Mouse (Mus musculus) large intestine, adult 2 months (tissue): ENCODE results near the gene Lysmd2. TPM values are rescaled to one million over a fixed set of nuclear protein-coding genes. Genes with fewer than 3 reads are reported as not detected.
"Not testable (repeated sequence)": the region's sequence is repeated elsewhere in the genome, so short reads cannot be mapped to it uniquely, and the experiment has no call there.

Source experiments
- DNase-seq: peaks from one replicate; pipeline ENCODE4 v3.0.0-alpha.2; 2012; ENCODE audit warnings: low read depth, low spot score
- WGBS: fragments of 180-500 bp; shearing (Covaris S2); methylation state at CpG from one replicate; pipeline ENCODE4 v1.1.7; 2018; 5-methylcytosine and 5-hydroxymethylcytosine counted together
- polyA plus RNA-seq: library from polyadenylated mRNA; depleted of rRNA; stranded (reverse); fragments of >200 nt; gene quantifications from 2 replicates; pipeline ENCODE4 v1.2.3, GENCODE M21; 2012

Lysmd2 gene
- polyA plus RNA-seq, 1 experiment, result 10.3 TPM

- DNase-seq, result no peak
- WGBS, result 61% methylated on average over 3 of the region's 3 CpGs
These were observed 4.1 kb upstream of the Lysmd2 start for GRCm38 (mm10) chr9:75621428-75621827.

DNA sequence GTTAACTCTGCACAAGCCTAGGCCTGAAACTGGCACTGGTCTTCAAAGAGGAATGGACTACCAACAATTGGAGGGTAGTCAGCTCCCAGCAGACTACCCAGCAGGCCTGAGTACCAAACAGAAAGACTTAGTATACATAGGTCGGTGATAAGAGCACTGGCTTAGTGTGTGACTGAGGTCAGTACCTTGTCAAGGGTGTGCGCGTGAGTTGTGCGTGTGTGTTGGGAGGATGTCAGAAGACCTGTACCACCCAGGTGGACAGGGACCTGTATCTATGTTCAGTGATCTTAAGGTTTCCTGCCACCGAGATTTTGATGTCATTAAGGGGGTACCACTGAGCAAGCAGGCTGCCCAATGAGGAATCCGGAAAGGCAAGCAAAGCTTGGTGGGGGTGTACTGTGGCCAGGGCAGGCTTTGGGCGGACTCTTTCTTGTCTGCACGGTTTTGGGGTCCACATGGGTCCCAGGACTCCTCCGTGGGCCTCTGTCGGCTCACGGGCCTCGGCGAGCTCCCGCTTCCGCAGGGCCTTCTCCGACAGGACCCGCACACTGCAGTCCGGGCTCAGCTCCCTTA, 472 bp upstream of the Lysmd2 start:
- 23% methylated on average over 18 of the region's 18 CpGs for WGBS
- DNase-seq, result no peak

- DNase-seq, result no peak
- WGBS, result under 1% methylated on average over 14 of the region's 14 CpGs
These were observed 715 bp downstream of the Lysmd2 start for GRCm38 (mm10) chr9:75626308-75626604.

DNA sequence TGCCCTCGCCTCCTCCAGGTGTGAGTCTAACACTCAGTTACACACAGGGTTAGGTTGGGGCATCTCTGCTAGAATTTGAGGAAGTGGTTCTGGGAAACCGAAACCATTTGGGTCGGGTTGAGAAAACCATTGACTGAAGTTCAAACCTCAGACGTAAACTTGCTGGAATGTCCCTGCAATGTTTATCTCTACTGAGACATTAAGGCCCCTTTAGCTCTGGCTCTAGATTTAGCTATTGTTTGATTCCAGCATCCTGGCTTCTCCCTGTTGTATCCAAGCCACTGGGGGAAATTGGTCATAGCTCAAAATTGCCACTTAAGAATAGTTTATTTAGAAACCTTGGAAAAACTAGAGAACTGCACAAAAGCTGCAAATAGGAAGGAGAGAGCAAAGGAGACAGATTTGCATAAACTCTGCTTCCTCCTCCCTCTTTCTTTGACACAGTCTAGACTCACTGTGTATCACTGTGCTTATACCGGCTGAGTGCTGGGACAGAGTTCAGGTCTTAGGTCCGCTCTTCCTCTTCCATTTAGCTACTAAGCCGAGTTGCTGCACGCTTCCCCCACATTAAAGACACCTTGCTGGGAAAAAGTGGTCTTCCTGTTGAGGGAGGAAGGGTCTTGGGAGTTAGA, 5.4 kb downstream of the Lysmd2 start:
- 61% methylated on average over 8 of the region's 8 CpGs for WGBS
- DNase-seq, result no peak

- 73% methylated on average over 10 of the region's 10 CpGs for WGBS
- no peak for DNase-seq
These were observed 6.6 kb downstream of the Lysmd2 start for GRCm38 (mm10) chr9:75632111-75632510.

GRCm38 (mm10) chr9:75632902-75633301, 7.4 kb downstream of the Lysmd2 start:
- WGBS, result 73% methylated on average over 1 of the region's 1 CpGs
- no peak for DNase-seq

DNA sequence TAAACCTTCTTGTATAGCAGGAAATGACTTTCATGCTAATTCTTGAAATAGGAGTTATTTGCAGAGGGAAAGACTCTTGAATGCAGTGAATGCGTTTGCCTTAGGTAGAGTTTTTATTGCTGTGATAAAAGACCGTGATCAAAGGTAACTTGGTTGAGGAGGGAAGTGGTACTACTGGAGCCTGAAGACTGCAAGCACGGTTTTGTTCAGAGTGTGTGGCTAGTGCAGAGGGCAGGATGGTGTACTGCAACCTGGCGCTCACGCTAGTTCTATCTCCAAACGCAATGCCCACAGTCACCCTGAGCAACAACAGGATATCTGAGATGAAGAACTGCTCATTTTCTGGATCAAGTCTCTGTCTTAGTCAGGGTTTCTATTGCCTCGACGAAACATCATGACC, 8.1 kb downstream of the Lysmd2 start:
- 40% methylated on average over 8 of the region's 8 CpGs for WGBS

GRCm38 (mm10) chr9:75634226-75634625, 8.7 kb downstream of the Lysmd2 start:
- 84% methylated on average over 4 of the region's 4 CpGs for WGBS
- DNase-seq, result no peak

More for the DNA sequence above, 8.1 kb downstream of the Lysmd2 start:
- no peak for DNase-seq

- DNase-seq, result no peak
- 21% methylated on average over 3 of the region's 3 CpGs for whole genome bisulfite sequencing
These were observed 19.9 kb downstream of the Lysmd2 start for GRCm38 (mm10) chr9:75645405-75645804.

DNA sequence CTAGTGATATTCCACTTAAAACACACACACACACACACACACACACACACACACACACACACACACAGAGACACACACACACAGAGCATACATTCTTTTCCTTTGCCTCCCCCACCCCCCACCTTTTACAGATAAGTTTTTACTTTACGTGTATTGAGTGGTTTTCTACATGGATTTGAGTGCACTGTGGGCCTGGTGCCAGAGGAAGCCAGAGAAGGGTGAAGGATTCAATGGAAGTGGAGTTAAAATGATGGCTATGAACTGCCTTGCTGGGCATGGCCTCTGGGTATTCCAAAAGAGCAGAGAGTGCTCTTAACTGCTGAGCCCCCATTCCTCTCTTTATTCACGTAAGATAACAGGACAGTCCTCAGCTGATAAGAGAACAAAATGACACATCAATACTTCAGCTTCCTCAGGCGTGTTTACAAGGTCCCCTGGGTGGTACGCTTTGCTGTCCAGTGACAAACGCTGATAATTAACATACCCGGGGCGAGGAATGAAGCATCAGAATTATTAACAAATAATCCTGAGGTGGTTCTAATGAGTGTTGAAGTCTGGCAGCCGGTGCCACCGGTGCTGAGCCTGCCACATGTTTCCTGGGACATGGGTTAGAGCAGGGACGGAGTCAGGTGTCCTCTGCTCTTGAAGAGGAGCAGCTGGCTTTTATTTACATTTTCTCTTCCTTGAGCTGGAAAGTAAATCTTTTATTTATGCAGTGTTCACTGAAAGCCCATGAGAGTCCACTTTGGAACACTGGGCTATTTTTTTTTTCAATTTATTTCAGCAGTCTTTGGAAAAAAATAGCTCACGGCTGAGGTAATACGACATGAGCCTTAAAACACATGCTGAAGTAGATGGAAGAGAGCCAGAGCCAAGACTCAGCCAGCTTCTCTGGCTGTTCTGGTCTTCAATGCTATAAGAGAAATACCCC, 28.7 kb downstream of the Lysmd2 start:
- DNase-seq, result no peak
- 41% methylated on average over 12 of the region's 12 CpGs for WGBS

DNA sequence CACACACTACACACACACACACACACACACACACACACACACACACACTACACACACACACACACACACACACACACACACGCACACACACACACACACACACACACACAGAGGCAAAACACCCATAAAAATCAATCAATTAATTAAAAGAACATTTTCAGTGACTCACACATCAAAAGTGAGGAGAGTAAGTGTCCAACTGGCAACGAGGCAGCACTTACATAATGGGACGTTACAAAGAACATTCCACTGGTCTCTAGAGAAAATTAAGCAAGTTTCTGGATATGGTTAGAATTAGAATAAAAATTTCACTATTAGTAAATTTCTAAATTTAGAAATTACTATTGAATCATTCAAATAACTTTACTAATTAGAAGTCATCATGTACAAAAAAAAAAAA, 30.9 kb downstream of the Lysmd2 start:
- DNase-seq, result not testable (repeated sequence)
- 77% methylated on average over 3 of the region's 3 CpGs for WGBS

DNA sequence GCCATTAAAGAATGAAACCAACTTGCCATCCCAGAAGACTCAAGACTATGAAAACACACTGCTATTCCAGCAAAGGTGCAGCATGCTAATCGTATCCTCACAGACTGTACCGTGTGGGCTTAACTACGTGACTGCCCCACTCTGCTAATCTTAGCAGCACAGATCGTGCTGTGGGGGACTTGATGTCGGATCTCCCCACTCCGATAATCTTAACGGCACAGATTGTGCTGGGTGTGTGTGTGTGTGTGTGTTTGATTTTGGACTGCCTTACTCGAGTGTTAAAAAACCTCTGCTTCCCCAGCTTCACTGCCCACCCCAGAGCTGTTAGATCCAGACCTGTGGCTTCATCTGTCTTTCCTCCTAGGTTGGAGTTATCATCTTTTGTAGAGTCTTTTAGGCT, 35.4 kb downstream of the Lysmd2 start:
- no peak for DNase-seq
- 84% methylated on average over 8 of the region's 8 CpGs for WGBS

- no peak for DNase-seq
- WGBS, result 67% methylated on average over 6 of the region's 6 CpGs
These were observed 39.8 kb downstream of the Lysmd2 start for GRCm38 (mm10) chr9:75665364-75665763.

DNA sequence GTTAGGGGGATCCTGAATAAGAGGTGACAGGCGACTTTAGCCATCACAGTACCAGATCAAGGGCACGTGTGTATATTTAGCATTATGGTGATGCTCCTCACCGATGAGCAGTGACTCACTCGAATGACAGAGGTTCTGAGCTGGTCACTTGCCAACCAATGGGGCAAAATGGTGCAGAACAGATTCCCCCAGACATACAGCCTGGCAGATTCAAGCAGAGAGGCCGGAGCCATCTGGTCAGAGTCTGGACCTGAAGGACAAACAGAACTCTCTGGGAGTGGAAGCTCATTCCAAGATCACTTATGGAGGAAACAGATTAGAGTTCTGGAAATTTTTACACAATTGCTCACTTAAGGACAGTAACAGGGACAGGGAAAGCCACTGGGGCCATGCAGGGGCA, 41.1 kb downstream of the Lysmd2 start:
- no peak for DNase-seq

DNA sequence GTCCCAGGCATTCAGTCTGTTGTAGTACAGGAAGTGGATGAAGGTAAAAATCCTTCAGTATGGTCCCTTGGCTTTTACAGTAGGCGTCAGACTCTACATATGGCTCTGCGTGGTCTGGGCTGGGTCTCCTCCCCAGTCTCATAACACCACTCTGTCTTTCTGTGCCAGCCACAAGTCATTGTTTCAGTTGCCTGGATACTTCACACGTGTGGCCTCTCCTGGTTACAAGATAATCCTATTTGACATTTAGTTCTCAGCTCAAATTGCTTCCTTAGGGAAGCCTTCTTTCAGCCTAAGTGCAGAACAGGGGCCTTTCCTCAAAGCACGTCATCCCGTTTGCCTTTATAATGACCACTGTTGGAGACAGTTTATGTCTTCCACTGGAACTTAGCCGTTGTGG, 47.2 kb downstream of the Lysmd2 start:
- 76% methylated on average over 6 of the region's 6 CpGs for WGBS
- no peak for DNase-seq

More for the DNA sequence above, 41.1 kb downstream of the Lysmd2 start:
- WGBS, result 54% methylated on average over 5 of the region's 5 CpGs

DNA sequence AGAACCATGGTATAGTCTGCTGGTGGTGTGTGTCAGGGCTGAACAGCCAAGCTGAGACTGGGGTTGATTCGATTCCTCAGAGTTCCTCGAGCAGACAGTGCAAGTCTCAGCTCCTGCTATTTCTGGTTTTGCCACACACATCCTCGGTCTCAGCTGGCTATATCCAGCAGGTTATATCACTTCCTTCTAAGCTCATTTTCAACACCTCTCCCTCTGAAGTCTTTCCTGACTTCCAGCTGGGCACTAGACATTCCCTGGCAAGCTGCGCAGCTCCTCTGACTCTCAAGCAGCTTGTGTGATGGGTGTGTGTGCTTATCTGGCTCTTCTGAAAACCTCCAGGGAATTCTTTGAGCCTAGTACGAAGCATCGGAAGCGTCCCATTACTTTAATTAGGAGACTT, 50.7 kb downstream of the Lysmd2 start:
- 66% methylated on average over 7 of the region's 7 CpGs for WGBS
- DNase-seq, result no peak

DNA sequence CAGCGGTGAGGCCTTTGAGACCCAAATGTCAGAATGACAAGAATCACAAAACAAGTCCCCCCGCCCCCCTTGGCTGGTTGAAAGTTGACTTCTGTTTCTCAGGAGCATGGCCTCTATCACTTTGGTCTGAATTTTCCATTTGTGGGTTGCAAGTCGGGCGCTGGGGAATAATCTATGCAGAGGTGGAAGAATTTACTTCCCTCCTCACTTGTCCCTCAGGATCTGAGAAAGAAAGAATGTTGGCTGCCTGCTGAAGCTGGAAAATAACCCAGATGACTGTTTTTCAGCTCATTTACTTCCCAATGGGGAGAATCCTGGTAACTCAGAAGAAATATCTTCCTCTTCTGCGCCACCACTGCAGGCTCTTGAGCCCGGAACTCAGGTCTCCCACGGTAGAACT, 52.8 kb downstream of the Lysmd2 start:
- DNase-seq, result no peak
- WGBS, result 84% methylated on average over 7 of the region's 7 CpGs

- 64% methylated on average over 4 of the region's 4 CpGs for WGBS
- no peak for DNase-seq
These were observed 54.1 kb downstream of the Lysmd2 start for GRCm38 (mm10) chr9:75679629-75680028.

DNA sequence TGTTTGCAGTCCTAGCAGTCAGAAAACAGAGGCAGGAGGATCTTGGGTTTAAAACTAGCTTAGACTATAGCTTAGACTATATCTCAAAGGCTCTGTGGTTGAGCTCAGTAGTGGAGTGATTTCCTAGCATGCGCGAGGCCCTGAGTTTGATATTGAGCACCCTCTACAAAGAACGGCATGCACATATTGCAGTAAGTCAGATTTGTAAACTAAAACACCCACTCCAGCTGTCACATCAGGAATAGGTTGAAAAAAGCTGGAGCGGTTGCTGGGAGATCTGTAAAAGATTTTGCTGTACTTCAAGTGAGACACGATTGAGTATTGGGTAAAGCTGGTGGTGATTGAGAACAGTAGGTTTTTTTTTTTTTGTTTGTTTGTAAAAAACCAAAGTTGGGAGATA, 55.1 kb downstream of the Lysmd2 start:
- 84% methylated on average over 5 of the region's 5 CpGs for WGBS
- no peak for DNase-seq

GRCm38 (mm10) chr9:75683426-75684191, 58.1 kb downstream of the Lysmd2 start, which contains the start of gene Scg3:
TSS of gene Scg3 (minus strand) at chr9:75684056.
- WGBS, result 13% methylated on average over 42 of the region's 42 CpGs
- no peak for DNase-seq
